24 mouse cellular contexts compared by ENCODE assay signal in the genomic region with DNA sequence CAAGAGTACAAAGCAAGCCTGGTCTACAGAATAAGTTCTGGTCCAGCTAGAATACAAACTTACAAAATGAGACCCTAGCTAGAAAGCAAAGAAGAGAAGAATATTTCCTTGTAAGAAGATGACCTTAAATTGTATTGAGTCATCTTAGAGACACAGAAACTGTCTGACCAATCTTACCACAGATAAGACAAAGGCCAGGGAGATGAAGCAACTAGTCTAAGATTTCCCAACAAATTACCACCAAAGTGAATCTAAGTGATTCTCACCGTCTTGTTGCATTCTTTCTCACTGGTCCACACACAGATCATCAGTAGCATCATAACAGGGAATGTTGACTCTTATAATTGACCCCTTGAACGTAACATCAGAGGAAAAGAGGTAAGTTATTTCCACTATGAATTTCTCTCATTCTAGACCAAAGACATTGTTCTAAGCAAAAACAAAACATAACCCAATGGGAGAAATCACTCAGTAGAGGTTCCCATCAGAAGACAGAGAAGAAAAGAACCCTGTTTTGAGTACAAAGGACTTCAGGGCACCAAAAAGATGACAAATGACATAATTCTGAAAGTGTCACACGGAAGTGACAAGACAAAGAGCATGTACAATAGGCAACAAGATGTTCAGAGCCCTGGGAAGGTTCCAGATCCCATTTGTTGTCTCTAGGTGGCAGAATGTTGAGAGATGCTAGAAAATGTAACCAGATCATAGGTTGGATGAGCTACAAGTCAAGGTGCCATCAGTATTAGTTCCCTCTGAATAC.
DNase-seq lines count a peak whose midpoint lies in the region; ATAC-seq and TF ChIP-seq lines count a peak whose summit lies in the region.
"Had no signal": no experiment of that assay in that cellular context is flagged by ENCODE, and none has a peak within 500 bp of the region (broad histone marks: within the 10 kb centered on the region; RNA-seq: fewer than 3 reads in every experiment).

No protein-coding gene starts in this region.

- no peaks in the 10 kb centered on the region for H3K27me3 ChIP-seq in C2C12 (ENCODE audit: control insufficient read depth, insufficient read depth, insufficient read length)
- H3K27me3 ChIP-seq: embryonic facial prominence, embryonic 12.5 days; embryonic facial prominence, embryonic 15.5 days; heart, embryonic 15.5 days had no signal

- no peak for TF ChIP-seq CTCF in C2C12 (IDR thresholded peaks at IDR 0.05; ENCODE audit: control insufficient read depth, insufficient read depth, insufficient read length)

- H3K79me2 ChIP-seq in C2C12 (ENCODE audit: control insufficient read depth, insufficient read depth) = no peaks in the 10 kb centered on the region

- no peaks in the 10 kb centered on the region for H3K36me3 ChIP-seq in C2C12 (ENCODE audit: control insufficient read depth, insufficient read depth)
- H3K36me3 ChIP-seq: embryonic facial prominence, embryonic 12.5 days; embryonic facial prominence, embryonic 15.5 days; heart, embryonic 12.5 days; heart, embryonic 15.5 days had no signal

- ATAC-seq in megakaryocyte, adult 5-6 weeks (ENCODE audit: poor library complexity, severe bottlenecking) = peak; percentile 84
- ATAC-seq: forebrain, embryonic 14.5 days; forebrain, postnatal 0 days; hindbrain, postnatal 0 days; inflammation-experienced regulatory T-cells, adult 6 months had no signal

- H3K79me3 ChIP-seq in C2C12 (ENCODE audit: low read depth) = no peaks in the 10 kb centered on the region

- no peak overlapping the region for H3K4me3 ChIP-seq in C2C12 (ENCODE audit: insufficient read depth, poor library complexity, severe bottlenecking)
- H3K4me3 ChIP-seq: embryonic facial prominence, embryonic 12.5 days; embryonic facial prominence, embryonic 15.5 days; gastrocnemius, adult 2 months; heart, embryonic 12.5 days; heart, embryonic 15.5 days had no signal

- no peak overlapping the region for H3ac ChIP-seq in C2C12 (ENCODE audit: control insufficient read depth, insufficient read length, low read depth)

- DNase-seq in 416B (ENCODE audit: low read depth) = peak; percentile 82
- no peak for DNase-seq in cerebellum, postnatal 25 days
- no peak for DNase-seq in heart, postnatal 4 days
- no peak for DNase-seq in left cerebral cortex, adult 9 months (ENCODE audit: low spot score in 2 of 2)
- DNase-seq: adrenal gland, postnatal 10 days; adrenal gland, postnatal 36 days; cerebellum, adult 18-20 months; cerebellum, adult 9-10 months; cerebellum, postnatal 14 days; forebrain, postnatal 0 days; gastrocnemius, adult 2 months; gastrocnemius, postnatal 14 days; heart, adult 18-20 months; heart, postnatal 10 days; heart, postnatal 36 days had no signal

TF ChIP-seq in C2C12, 6 proteins besides CTCF, POLR2A, EP300 and RAD21:
- TF ChIP-seq MYOD1 (IDR thresholded peaks at IDR 0.05; ENCODE audit: control insufficient read depth, insufficient read length, low read depth) (no peak), CEBPB (IDR thresholded peaks at IDR 0.05; ENCODE audit: low read depth) (peak; percentile 37)
